Mouse (Mus musculus): ENCODE data around the gene Znrf1. TPM values are rescaled to one million over a fixed set of nuclear protein-coding genes. Genes with fewer than 3 reads are reported as not detected.

The Znrf1 gene
- total RNA-seq, 2 experiments from 2014 or later, result 39.3 to 73.4 TPM

- no peak for ATAC-seq (ENCODE audit: poor library complexity, severe bottlenecking)
Observed at GRCm38 (mm10) chr8:111566326-111566725, 30.4 kb downstream of the Znrf1 start.

GRCm38 (mm10) chr8:111567571-111567970, 31.7 kb downstream of the Znrf1 start:
- ATAC-seq (ENCODE audit: poor library complexity, severe bottlenecking), result no peak

GRCm38 (mm10) chr8:111568029-111568428, 32.1 kb downstream of the Znrf1 start:
- no peak for ATAC-seq (ENCODE audit: poor library complexity, severe bottlenecking)

GRCm38 (mm10) chr8:111569926-111570325, 34.0 kb downstream of the Znrf1 start:
- no peak for ATAC-seq (ENCODE audit: poor library complexity, severe bottlenecking)

- ATAC-seq (ENCODE audit: poor library complexity, severe bottlenecking), result no peak
Observed at GRCm38 (mm10) chr8:111570432-111570831, 34.5 kb downstream of the Znrf1 start.

DNA sequence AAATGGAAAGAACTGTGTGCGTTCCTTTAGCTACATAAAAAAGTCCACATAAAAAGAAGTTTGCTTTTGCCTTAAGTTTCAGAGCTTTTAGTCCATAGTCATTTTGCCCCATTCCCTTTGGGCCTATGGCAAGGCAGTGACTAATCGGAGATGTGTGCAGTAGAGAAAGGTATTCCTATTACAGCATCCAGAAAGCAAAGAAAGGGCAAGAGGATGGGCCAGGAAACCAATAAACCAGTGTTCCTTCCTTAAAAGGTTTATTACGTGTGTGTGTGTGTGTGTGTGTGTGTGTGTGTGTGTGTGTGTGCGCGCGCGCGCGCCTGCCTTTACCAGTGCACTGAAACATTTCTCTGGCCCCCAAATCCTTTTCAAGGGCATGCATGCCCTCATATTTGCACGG, 35.8 kb downstream of the Znrf1 start:
- 0 out of 2 replicates have a peak, but pooled peaks have one; percentile 28 for ATAC-seq (ENCODE audit: poor library complexity, severe bottlenecking)

DNA sequence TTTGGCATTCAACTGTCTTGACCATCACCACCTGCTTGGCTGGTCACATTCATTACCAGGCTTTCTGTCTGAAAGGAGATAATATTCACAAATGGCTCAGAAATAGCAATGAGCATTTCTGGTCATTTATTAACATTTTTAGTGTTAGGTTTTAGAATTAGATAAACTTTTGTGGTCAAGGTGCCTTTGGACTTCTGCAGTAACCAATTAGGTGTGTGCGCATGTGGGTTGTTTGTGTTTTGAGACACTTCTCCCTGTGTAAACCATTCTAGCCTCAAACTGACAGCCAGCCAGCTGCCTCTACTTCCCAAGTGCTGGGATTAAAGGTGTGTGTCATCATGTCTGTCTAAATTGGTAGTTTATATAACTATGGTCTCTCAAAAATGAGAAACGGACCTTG, 36.5 kb downstream of the Znrf1 start:
- no peak for ATAC-seq (ENCODE audit: poor library complexity, severe bottlenecking)

GRCm38 (mm10) chr8:111573583-111573982, 37.7 kb downstream of the Znrf1 start:
- peak; percentile 48; the same call in 1 of the 2 replicates for ATAC-seq (ENCODE audit: poor library complexity, severe bottlenecking)

DNA sequence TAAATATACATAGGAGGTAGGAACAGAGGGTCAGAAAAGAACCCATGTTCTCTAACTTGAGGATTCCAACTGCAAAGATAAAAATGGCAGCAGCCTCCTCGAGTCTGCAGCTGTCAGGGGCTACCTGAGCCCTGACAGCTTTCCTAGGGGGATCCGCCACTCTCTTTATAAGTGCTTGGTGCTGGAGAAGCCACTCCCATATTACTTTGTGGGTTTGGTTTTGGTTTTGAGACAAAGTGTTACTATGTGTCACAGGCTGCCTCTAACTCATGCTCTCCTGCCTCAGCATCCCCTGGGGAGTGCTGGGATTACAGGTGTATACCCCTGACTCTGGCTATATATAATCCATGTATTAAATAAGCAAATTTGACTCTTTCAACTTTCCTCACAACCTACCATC, 38.1 kb downstream of the Znrf1 start:
- ATAC-seq (ENCODE audit: poor library complexity, severe bottlenecking), result no peak

GRCm38 (mm10) chr8:111575492-111575891, 39.6 kb downstream of the Znrf1 start:
- ATAC-seq (ENCODE audit: poor library complexity, severe bottlenecking), result no peak

DNA sequence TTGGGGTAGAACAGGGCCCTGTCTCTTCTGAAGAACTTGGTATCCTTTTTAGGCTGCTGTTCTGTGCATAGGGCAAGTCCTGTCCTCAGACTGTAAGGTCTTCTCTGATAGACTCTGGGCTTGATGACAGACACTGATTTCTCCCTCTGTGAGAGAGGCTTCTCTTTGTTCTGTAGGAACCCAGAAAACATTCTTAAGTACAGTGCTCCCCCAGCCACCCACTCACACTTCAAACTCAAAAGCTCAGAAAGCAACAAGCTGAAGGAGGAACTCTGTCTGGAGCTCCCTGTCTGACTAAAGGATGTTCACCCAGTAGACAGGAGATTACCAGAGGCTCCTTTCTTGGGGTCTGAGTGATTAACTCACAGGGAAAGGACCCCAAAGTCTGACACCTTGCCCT, 40.6 kb downstream of the Znrf1 start:
- no peak for ATAC-seq (ENCODE audit: poor library complexity, severe bottlenecking)

DNA sequence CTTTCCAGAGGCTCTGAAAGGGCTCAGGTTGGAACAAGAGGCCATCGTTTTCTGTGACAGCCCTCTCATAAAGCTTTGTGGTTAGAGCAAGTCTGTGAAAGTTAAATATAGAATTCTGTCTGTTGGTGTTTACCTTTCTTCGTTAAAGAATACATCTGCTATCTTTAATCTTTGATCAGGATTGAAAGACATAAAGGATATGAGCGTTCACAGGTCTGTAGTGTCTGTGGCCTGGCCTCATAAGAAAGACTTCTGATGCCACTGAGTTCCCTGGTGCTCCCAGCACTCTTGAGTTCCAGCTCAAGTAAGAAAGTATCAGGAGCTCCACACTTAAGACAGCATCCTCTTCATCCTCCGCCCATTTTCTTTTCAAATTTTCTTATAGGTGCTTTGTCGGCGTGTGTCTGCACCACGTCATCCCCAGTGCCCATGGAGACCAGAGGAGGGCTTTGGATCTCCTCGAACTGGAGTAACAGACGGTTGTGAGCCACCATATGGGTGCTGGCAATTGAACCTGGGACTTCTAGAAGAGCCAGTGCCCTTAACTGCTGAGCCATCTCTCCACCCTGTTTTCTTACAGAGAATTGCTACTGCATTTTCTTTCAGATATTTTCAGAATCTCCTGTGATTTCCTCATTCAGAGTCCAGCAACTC, 42.1 kb downstream of the Znrf1 start:
- ATAC-seq (ENCODE audit: poor library complexity, severe bottlenecking), result no peak

DNA sequence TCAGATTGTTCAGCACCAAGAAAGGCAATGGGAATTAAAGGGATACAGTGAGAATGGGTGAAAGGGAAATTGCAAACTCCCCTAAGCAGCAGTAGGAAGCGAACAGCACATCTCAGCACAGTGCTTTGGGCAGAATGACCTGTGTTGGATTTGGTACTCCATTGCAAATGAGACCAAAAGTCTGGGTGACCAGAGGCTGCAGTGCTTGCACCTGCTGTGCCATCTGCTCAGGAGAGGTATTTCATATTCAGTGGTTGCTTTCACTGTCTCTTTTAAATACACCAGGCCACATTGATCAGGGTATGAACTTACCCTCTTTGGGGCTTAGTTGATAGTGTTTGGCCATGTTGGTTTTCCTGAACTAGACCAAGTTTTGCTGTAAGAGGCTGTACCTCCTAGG, 43.4 kb downstream of the Znrf1 start:
- ATAC-seq (ENCODE audit: poor library complexity, severe bottlenecking), result no peak

GRCm38 (mm10) chr8:111580306-111580705, 44.4 kb downstream of the Znrf1 start:
- no peak for ATAC-seq (ENCODE audit: poor library complexity, severe bottlenecking)

GRCm38 (mm10) chr8:111582386-111582785, 46.5 kb downstream of the Znrf1 start:
- ATAC-seq (ENCODE audit: poor library complexity, severe bottlenecking), result no peak

DNA sequence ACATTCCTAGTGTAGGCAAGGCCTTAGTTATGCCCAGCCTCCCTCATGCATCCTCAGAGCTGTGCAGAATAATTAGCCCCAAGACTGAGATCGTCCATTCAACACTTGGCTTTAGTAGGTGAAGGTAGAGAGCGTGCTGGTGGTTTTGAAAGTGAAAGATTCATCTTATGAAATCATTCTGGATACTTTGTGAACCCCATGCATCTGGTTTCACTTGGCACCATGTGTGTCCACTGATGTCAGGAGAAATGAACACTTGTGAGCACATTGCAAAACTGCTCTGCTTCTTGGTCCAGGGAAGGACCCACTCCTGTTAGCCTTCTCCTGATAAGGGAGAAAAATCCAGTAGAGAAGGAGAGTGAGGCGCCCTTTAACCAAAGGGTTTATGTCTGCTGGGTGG, 49.0 kb downstream of the Znrf1 start:
- ATAC-seq (ENCODE audit: poor library complexity, severe bottlenecking), result no peak

DNA sequence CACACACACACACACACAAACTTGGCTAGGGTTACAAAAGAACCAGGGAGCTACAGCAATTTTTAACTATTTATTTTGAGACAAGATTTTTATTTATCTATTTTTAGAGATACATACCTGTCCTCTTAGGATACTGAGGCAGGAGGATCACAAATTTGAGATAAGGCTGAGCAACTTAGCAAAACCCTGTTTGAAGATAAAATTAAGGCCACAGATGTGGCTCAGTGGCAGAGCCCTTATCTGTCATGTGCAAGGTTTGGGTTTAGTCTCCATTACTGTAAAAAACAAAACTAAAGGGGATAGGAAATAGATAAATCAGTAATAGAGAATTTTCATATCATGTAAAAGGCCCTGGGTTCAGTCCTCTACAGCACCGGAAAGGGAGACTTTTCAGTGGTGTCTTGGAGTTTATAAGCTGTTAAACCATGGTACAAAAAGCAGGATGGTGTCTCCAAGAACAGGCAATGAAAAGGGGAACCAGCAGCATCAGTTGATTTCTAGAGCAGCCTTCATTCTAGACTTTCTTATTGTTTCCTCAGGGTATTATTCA, 51.7 kb downstream of the Znrf1 start:
- ATAC-seq (ENCODE audit: poor library complexity, severe bottlenecking), result peak; percentile 30; the same call in 1 of the 2 replicates

GRCm38 (mm10) chr8:111588336-111588735, 52.4 kb downstream of the Znrf1 start:
- ATAC-seq (ENCODE audit: poor library complexity, severe bottlenecking), result no peak

DNA sequence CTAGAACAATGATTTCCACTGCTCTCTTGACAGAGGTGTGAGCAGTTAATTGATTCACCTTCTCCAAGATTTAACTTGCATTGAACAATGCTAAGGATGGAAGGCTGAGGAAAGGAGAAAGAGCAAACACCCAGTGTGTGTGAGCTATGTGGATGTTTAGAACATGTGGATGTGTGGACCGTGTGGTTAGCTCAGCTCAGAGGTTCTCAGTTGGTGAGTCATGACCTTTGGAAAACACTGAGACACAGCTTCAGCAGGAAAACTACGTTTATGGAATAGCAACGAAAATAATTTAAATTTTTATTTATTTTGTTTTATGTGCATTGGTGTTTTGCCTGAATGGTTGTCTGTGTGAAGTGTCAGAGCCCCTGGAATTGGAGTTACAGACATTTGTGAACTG, 54.3 kb downstream of the Znrf1 start:
- no peak for ATAC-seq (ENCODE audit: poor library complexity, severe bottlenecking)

- no peak for ATAC-seq (ENCODE audit: poor library complexity, severe bottlenecking)
Observed at GRCm38 (mm10) chr8:111591176-111591575, 55.3 kb downstream of the Znrf1 start.

GRCm38 (mm10) chr8:111592390-111592910, 56.6 kb downstream of the Znrf1 start:
- no peak for ATAC-seq (ENCODE audit: poor library complexity, severe bottlenecking)

DNA sequence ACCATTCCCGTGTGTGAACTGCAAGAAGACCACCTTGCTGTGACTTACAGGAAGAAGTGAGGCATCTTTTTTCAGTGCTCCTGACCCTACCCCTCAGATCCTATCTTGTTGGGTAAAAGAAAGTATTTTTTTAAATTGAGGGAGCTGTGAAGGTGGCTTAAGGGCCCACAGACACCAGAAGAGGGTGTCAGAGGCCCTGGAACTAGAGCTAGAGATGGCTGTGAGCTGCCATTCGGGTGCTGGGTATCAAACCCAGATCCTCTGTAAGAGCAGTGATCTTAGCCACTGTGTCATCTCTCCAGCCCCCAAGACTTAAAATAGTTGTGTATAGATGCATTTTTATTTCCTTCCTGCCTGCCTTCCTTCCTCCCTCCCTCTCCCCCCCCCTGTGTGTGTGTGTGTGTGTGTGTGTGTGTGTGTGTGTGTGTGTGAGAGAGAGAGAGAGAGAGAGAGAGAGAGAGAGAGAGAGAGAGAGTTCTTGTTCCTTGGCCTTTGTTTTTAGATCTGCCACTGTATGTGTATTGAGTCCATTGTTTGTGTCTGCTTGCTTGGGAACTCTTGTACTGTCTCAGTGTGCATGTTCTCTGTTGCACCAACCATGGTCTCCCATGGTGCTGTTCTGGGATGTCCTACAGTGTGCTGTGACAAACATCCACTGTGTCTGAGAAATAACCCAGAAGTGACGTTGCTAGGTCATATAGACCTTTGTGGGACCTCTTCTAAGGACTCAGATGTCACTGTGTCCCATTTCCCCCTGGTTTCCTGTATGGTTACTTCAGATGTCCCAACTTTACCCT, 58.3 kb downstream of the Znrf1 start:
- no peak for ATAC-seq (ENCODE audit: poor library complexity, severe bottlenecking)

Measured in megakaryocyte, adult 5-6 weeks (primary cell).